Mouse (Mus musculus): Measurements from ENCODE around the gene Gpx2.

DNA sequence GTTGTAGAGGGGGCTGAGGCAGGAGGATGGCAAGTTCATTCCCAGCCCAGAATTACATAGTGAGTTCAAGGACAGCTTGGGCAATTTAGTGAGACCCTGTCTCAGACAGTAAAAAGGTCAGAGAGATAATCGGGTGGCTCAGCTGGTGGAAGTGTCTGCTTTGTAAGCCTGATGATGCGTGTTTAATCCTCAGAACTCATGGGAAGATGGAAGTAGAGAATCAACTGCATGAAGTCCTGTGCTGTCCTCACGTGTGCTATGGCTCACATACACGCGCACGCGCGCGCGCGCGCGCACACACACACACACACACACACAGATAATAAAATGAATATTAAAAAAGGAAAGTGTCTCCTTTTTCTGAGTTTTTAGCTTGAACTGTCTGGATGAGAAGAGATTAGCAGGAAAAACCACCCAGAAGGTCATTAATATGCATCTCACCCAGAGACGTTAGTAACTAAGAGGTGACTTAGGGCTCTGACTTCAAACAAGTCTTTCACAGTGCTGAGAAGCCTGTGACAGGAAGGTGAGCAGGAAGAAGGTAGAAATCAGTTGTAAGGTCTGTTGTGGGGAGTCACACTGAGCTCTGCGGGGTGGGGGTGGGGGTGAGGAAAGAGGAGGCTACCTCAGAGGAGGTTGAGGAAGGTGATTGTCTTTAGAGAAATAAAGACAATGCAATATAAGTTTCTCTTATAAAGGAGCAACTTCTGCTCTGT is 49.1 kb upstream of the Gpx2 start:
- TF ChIP-seq CTCF (IDR thresholded peaks at IDR 0.05; ENCODE audit: extremely low read depth, insufficient read length, insufficient replicate concordance, low read depth, low read length) (no peak), POLR2A (IDR thresholded peaks at IDR 0.05; ENCODE audit: low read depth, low read length) (no peak)

Data from small intestine, adult 2 months (tissue).